ENCODE assay signal across 8 mouse cellular contexts in genomic region chr2:60910820-60911219, GRCm38 (mm10). TPM values are rescaled to one million over a fixed set of nuclear protein-coding genes. Genes with fewer than 3 reads are reported as not detected.
DNase-seq lines count a peak whose midpoint lies in the region; ATAC-seq lines count a peak whose summit lies in the region.

No protein-coding gene starts in this region.

- H3K27ac ChIP-seq in hindbrain, embryonic 14.5 days = no peak overlapping the region
- H3K27ac ChIP-seq in hindbrain, embryonic 11.5 days (ENCODE audit: low read depth, low read length) = no peak overlapping the region
- H3K27ac ChIP-seq in heart, embryonic 13.5 days (replicated peaks) = peak overlapping the region; percentile 73
- no peak overlapping the region for H3K27ac ChIP-seq in midbrain, embryonic 11.5 days (ENCODE audit: low read depth, low read length)

- H3K36me3 ChIP-seq in hindbrain, embryonic 14.5 days (replicated peaks; ENCODE audit: control insufficient read depth, insufficient read depth) = no peaks in the 10 kb centered on the region
- no peaks in the 10 kb centered on the region for H3K36me3 ChIP-seq in hindbrain, embryonic 11.5 days (ENCODE audit: control insufficient read depth, insufficient read depth, low read length)
- no peaks in the 10 kb centered on the region for H3K36me3 ChIP-seq in heart, embryonic 13.5 days
- no peaks in the 10 kb centered on the region for H3K36me3 ChIP-seq in megakaryocyte, embryonic 14.5 days (replicated peaks; ENCODE audit: low read length)
- H3K36me3 ChIP-seq in midbrain, embryonic 11.5 days (ENCODE audit: control insufficient read depth, insufficient read depth, low read length) = no peaks in the 10 kb centered on the region

- H3K4me2 ChIP-seq in hindbrain, embryonic 14.5 days (replicated peaks) = no peak overlapping the region
- no peak overlapping the region for H3K4me2 ChIP-seq in hindbrain, embryonic 11.5 days (replicated peaks; ENCODE audit: low read depth, low read length)
- H3K4me2 ChIP-seq in heart, embryonic 13.5 days = peak overlapping the region; percentile 49
- no peak overlapping the region for H3K4me2 ChIP-seq in midbrain, embryonic 11.5 days

- WGBS in hindbrain, embryonic 14.5 days = 74% methylated on average over 6 of the region's 6 CpGs
- 85% methylated on average over 6 of the region's 6 CpGs for WGBS in hindbrain, embryonic 11.5 days
- 23% methylated on average over 6 of the region's 6 CpGs for WGBS in heart, embryonic 13.5 days
- 89% methylated on average over 6 of the region's 6 CpGs for WGBS in midbrain, embryonic 11.5 days

- H3K4me3 ChIP-seq in hindbrain, embryonic 14.5 days (replicated peaks; ENCODE audit: low read length) = no peak overlapping the region
- no peak overlapping the region for H3K4me3 ChIP-seq in hindbrain, embryonic 11.5 days (ENCODE audit: low read depth, low read length)
- no peak overlapping the region for H3K4me3 ChIP-seq in heart, embryonic 13.5 days
- H3K4me3 ChIP-seq in megakaryocyte, embryonic 14.5 days (replicated peaks) = peak overlapping the region; percentile 10
- H3K4me3 ChIP-seq in midbrain, embryonic 11.5 days (ENCODE audit: low read depth, low read length) = no peak overlapping the region

- no peaks in the 10 kb centered on the region for H3K27me3 ChIP-seq in hindbrain, embryonic 14.5 days (ENCODE audit: control insufficient read depth, insufficient read depth, low read length)
- no peaks in the 10 kb centered on the region for H3K27me3 ChIP-seq in hindbrain, embryonic 11.5 days (ENCODE audit: control insufficient read depth, insufficient read depth, low read length)
- no peaks in the 10 kb centered on the region for H3K27me3 ChIP-seq in heart, embryonic 13.5 days (replicated peaks)
- H3K27me3 ChIP-seq in megakaryocyte, embryonic 14.5 days (replicated peaks) = peaks cover 9% of the 10 kb centered on the region
- no peaks in the 10 kb centered on the region for H3K27me3 ChIP-seq in midbrain, embryonic 11.5 days (ENCODE audit: control insufficient read depth, insufficient read depth, low read length)

- no peaks in the 10 kb centered on the region for H3K9me3 ChIP-seq in hindbrain, embryonic 14.5 days (ENCODE audit: control insufficient read depth, low read length)
- H3K9me3 ChIP-seq in hindbrain, embryonic 11.5 days (ENCODE audit: control insufficient read depth, low read length) = no peaks in the 10 kb centered on the region
- no peaks in the 10 kb centered on the region for H3K9me3 ChIP-seq in heart, embryonic 13.5 days
- no peaks in the 10 kb centered on the region for H3K9me3 ChIP-seq in megakaryocyte, embryonic 14.5 days
- no peaks in the 10 kb centered on the region for H3K9me3 ChIP-seq in midbrain, embryonic 11.5 days (ENCODE audit: control insufficient read depth, low read length)

- peak; percentile 42 for DNase-seq in hindbrain, embryonic 14.5 days (ENCODE audit: low spot score)
- DNase-seq in hindbrain, embryonic 11.5 days (ENCODE audit: low spot score) = no peak
- peak; percentile 7 for DNase-seq in cerebellum, adult 8-10 months
- peak; percentile 72 for DNase-seq in layer of hippocampus, adult 9-11 months
- DNase-seq in midbrain, embryonic 11.5 days (ENCODE audit: low spot score, missing footprints) = no peak

- no peak for ATAC-seq in hindbrain, embryonic 14.5 days (ENCODE audit: low FRiP score)
- no peak for ATAC-seq in hindbrain, embryonic 11.5 days (ENCODE audit: low FRiP score)
- peak; percentile 61; the same call in 1 of the 2 replicates for ATAC-seq in heart, embryonic 13.5 days (ENCODE audit: extremely low read depth, insufficient number of reproducible peaks, low FRiP score, low TSS enrichment)
- ATAC-seq in CD4-positive, CD25-positive, alpha-beta regulatory T cell, adult 4 months = no peak
- ATAC-seq in midbrain, embryonic 11.5 days (ENCODE audit: low FRiP score) = no peak

- no peak overlapping the region for H3K9ac ChIP-seq in hindbrain, embryonic 14.5 days
- no peak overlapping the region for H3K9ac ChIP-seq in hindbrain, embryonic 11.5 days (ENCODE audit: low read depth, low read length)
- no peak overlapping the region for H3K9ac ChIP-seq in heart, embryonic 13.5 days
- no peak overlapping the region for H3K9ac ChIP-seq in midbrain, embryonic 11.5 days (ENCODE audit: low read length)

- H3K4me1 ChIP-seq in hindbrain, embryonic 14.5 days (replicated peaks; ENCODE audit: control insufficient read depth, insufficient read depth, low read length) = peaks cover 15% of the 10 kb centered on the region; the same call in 1 of the 2 replicates
- H3K4me1 ChIP-seq in hindbrain, embryonic 11.5 days (replicated peaks; ENCODE audit: control insufficient read depth, insufficient read depth, low read length) = no peaks in the 10 kb centered on the region
- H3K4me1 ChIP-seq in heart, embryonic 13.5 days = peaks cover 82% of the 10 kb centered on the region
- H3K4me1 ChIP-seq in megakaryocyte, embryonic 14.5 days = peaks cover 10% of the 10 kb centered on the region
- H3K4me1 ChIP-seq in midbrain, embryonic 11.5 days (ENCODE audit: control insufficient read depth, insufficient read depth, low read length) = peaks cover 3% of the 10 kb centered on the region; the same call in 1 of the 2 replicates

RNA-seq across cellular contexts. Expression of gene Rbms1, which starts 52.2 kb away (rescaled TPM):
- 64.2 and 64.9 TPM in 2 replicates for polyA plus RNA-seq in hindbrain, embryonic 14.5 days (2014; fragmentation: Nextera tagmentation; extraction: Ambion mirVana)
- 66.7 and 78.6 TPM in 2 replicates for polyA plus RNA-seq in hindbrain, embryonic 11.5 days (2014; fragmentation: Nextera tagmentation; extraction: Ambion mirVana)
- polyA plus RNA-seq in heart, embryonic 13.5 days (2015; fragmentation: Nextera tagmentation; extraction: Ambion mirVana) = 89.2 and 89.8 TPM in 2 replicates
- polyA plus RNA-seq in megakaryocyte, embryonic 14.5 days (2012; ENCODE audit: insufficient read depth, low replicate concordance) = 22.6 and 26.7 TPM in 2 replicates
- polyA plus RNA-seq in CD4-positive, CD25-positive, alpha-beta regulatory T cell, adult 4 months (2017; shearing (Covaris generic)) = 10 to 100 TPM; 10.6 to 21.7 TPM
- 43.2 and 48.6 TPM in 2 replicates for polyA plus RNA-seq in midbrain, embryonic 11.5 days (2014; fragmentation: Nextera tagmentation; extraction: Ambion mirVana)

Comparison
In these comparisons a context has a peak if more than half of its experiments do, and no peak if none do; other contexts are left out.
1. DNase-seq: peak in hindbrain, embryonic 14.5 days (single experiment), cerebellum, adult 8-10 months (single experiment) and layer of hippocampus, adult 9-11 months (single experiment); none in hindbrain, embryonic 11.5 days (single experiment) and midbrain, embryonic 11.5 days (single experiment).